Mouse (Mus musculus): ENCODE data around the gene Taok2.

GRCm38 (mm10) chr7:126816494-126816893 is 68.0 kb downstream of the Taok2 start:
- TF ChIP-seq POLR2A (IDR thresholded peaks at IDR 0.05; ENCODE audit: borderline replicate concordance, insufficient read depth, low read length) (no peak), CTCF (IDR thresholded peaks at IDR 0.05; ENCODE audit: borderline replicate concordance, insufficient read depth, low read depth, low read length) (no peak)

Measured in cerebellum, adult 2 months (tissue).